Mouse (Mus musculus) intestine, postnatal 0 days (tissue): Measurements from ENCODE around the gene Stau1. TPM values are rescaled to one million over a fixed set of nuclear protein-coding genes. Genes with fewer than 3 reads are reported as not detected.

Source experiments
- ATAC-seq: fragments of 200-750 bp; cut with Nextera tagmentation; 2 replicates; pipeline ENCODE4 v1.8.0; 2017; ENCODE audit warnings: mild to moderate bottlenecking, moderate TSS enrichment, moderate library complexity
- H3K27ac ChIP-seq: fragments of 300-500 bp; sonication (generic); 2 replicates; pipeline ENCODE4 v1.5.1; 2014; ENCODE audit warnings: mild to moderate bottlenecking, low read depth, low read length, moderate library complexity
- H3K27me3 ChIP-seq: fragments of 300-500 bp; sonication (generic); replicated peaks from 2 replicates; pipeline ENCODE4 v1.6.1; 2014; ENCODE audit warnings: low read length, mixed read lengths; ENCODE audit not compliant: control insufficient read depth, insufficient read depth
- H3K36me3 ChIP-seq: fragments of 300-500 bp; sonication (generic); 2 replicates; pipeline ENCODE4 v1.6.1; 2014; ENCODE audit warnings: mild to moderate bottlenecking, moderate library complexity; ENCODE audit not compliant: control insufficient read depth, insufficient read depth
- H3K4me1 ChIP-seq: fragments of 300-500 bp; sonication (generic); replicated peaks from 2 replicates; pipeline ENCODE4 v1.6.1; 2014; ENCODE audit warnings: antibody characterized with exemption, low read length, mixed read lengths; ENCODE audit not compliant: control insufficient read depth, insufficient read depth
- H3K4me2 ChIP-seq: fragments of 300-500 bp; sonication (generic); replicated peaks from 2 replicates; pipeline ENCODE4 v1.6.1; 2014; ENCODE audit warnings: low read depth, mild to moderate bottlenecking, moderate library complexity
- H3K4me3 ChIP-seq: fragments of 300-500 bp; sonication (generic); 2 replicates; pipeline ENCODE4 v1.5.1; 2014; ENCODE audit warnings: low read depth, low read length
- H3K9ac ChIP-seq: fragments of 300-500 bp; sonication (generic); 2 replicates; pipeline ENCODE4 v1.6.1; 2014; ENCODE audit warnings: mild to moderate bottlenecking, low read depth, low read length
- H3K9me3 ChIP-seq: fragments of 300-500 bp; sonication (generic); 2 replicates; pipeline ENCODE4 v1.6.1; 2016; ENCODE audit warnings: mixed run types; ENCODE audit not compliant: control insufficient read depth
- CTCF ChIP-seq: sonication (generic); IDR thresholded peaks from 2 replicates; pipeline ENCODE4 v1.5.1; 2016; ENCODE audit warnings: low read depth, mild to moderate bottlenecking, control low read depth, antibody characterized with exemption, moderate library complexity
- WGBS: fragments of 180-500 bp; shearing (Covaris S2); extraction: QIAGEN DNeasy Blood & Tissue Kit; methylation state at CpG from one replicate; pipeline ENCODE4 v1.1.7; 2014; 5-methylcytosine and 5-hydroxymethylcytosine counted together
- polyA plus RNA-seq: library from polyadenylated mRNA; unstranded; fragments of >200 nt; fragmentation: Nextera tagmentation; extraction: Ambion mirVana; gene quantifications from 2 replicates; pipeline ENCODE4 v1.2.1, GENCODE M21; 2015

The Stau1 gene
- polyA plus RNA-seq, 1 experiment from 2014 or later: 30.0 TPM

- ATAC-seq: no peak
- WGBS: 41% methylated on average over 4 of the region's 4 CpGs
These were observed 50.6 kb downstream of the Stau1 start for GRCm38 (mm10) chr2:166945456-166945855.

DNA sequence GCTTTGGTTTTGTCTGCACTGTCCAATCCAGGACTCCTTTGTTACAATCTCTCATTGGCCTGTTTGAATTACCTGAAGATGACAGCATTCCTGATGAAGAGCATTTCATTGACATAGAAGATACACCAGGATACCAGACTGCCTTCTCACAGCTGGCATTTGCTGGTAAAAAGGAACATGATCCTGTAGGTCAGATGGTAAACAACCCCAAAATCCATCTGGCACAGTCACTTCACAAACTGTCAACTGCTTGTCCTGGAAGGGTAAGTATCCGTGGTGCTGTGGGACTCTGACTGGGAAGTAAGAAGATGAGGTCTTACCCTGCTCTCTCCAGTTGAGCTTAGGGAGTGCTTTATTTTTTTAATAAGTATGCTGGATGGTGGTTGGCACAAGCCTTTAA, 51.8 kb downstream of the Stau1 start:
- Histone ChIP-seq H3K36me3 (peaks cover 82% of the 10 kb centered on the region), H3K27me3 (no peaks in the 10 kb centered on the region), H3K4me3 (no peak overlapping the region), H3K27ac (no peak overlapping the region), H3K9ac (no peak overlapping the region), H3K9me3 (no peaks in the 10 kb centered on the region), H3K4me1 (no peaks in the 10 kb centered on the region), H3K4me2 (no peak overlapping the region)
- no peak for TF ChIP-seq CTCF
- 75% methylated on average over 1 of the region's 1 CpGs for WGBS
- no peak for ATAC-seq

More at GRCm38 (mm10) chr2:166945456-166945855, 50.6 kb downstream of the Stau1 start:
- H3K4me1 ChIP-seq: no peaks in the 10 kb centered on the region
- no peaks in the 10 kb centered on the region for H3K9me3 ChIP-seq
- no peak overlapping the region for H3K9ac ChIP-seq
- no peak overlapping the region for H3K27ac ChIP-seq
- H3K4me2 ChIP-seq: no peak overlapping the region
- H3K4me3 ChIP-seq: no peak overlapping the region
- peaks cover 89% of the 10 kb centered on the region for H3K36me3 ChIP-seq
- TF ChIP-seq CTCF: peak; percentile 69
- no peaks in the 10 kb centered on the region for H3K27me3 ChIP-seq

- no peak overlapping the region for H3K9ac ChIP-seq
- peaks cover 79% of the 10 kb centered on the region for H3K36me3 ChIP-seq
- no peak overlapping the region for H3K4me2 ChIP-seq
- H3K27me3 ChIP-seq: no peaks in the 10 kb centered on the region
- H3K27ac ChIP-seq: no peak overlapping the region
- H3K9me3 ChIP-seq: no peaks in the 10 kb centered on the region
- no peaks in the 10 kb centered on the region for H3K4me1 ChIP-seq
- H3K4me3 ChIP-seq: no peak overlapping the region
- WGBS: 91% methylated on average over 2 of the region's 2 CpGs
- no peak for ATAC-seq
- no peak for TF ChIP-seq CTCF
These were observed 53.0 kb downstream of the Stau1 start for GRCm38 (mm10) chr2:166943146-166943545.

GRCm38 (mm10) chr2:166936166-166936565, 59.9 kb downstream of the Stau1 start:
- Histone ChIP-seq H3K9me3 (no peaks in the 10 kb centered on the region), H3K27ac (no peak overlapping the region), H3K4me2 (no peak overlapping the region), H3K4me1 (no peaks in the 10 kb centered on the region), H3K4me3 (no peak overlapping the region), H3K9ac (no peak overlapping the region), H3K36me3 (peaks cover 69% of the 10 kb centered on the region), H3K27me3 (no peaks in the 10 kb centered on the region)
- 78% methylated on average over 2 of the region's 2 CpGs for WGBS
- no peak for ATAC-seq
- no peak for TF ChIP-seq CTCF

- no peak for ATAC-seq
- Histone ChIP-seq H3K27me3 (no peaks in the 10 kb centered on the region), H3K36me3 (peaks cover 68% of the 10 kb centered on the region), H3K4me2 (no peak overlapping the region), H3K4me3 (no peak overlapping the region), H3K9ac (no peak overlapping the region), H3K4me1 (no peaks in the 10 kb centered on the region), H3K9me3 (no peaks in the 10 kb centered on the region), H3K27ac (no peak overlapping the region)
- TF ChIP-seq CTCF: no peak
- WGBS: 92% methylated on average over 7 of the region's 7 CpGs
These were observed 60.5 kb downstream of the Stau1 start for GRCm38 (mm10) chr2:166935582-166935981.

GRCm38 (mm10) chr2:166934416-166934815, 61.7 kb downstream of the Stau1 start:
- WGBS: 84% methylated on average over 5 of the region's 5 CpGs
- no peaks in the 10 kb centered on the region for H3K9me3 ChIP-seq
- H3K27ac ChIP-seq: no peak overlapping the region
- no peak overlapping the region for H3K9ac ChIP-seq
- no peaks in the 10 kb centered on the region for H3K4me1 ChIP-seq
- no peak for ATAC-seq
- H3K4me2 ChIP-seq: no peak overlapping the region
- H3K36me3 ChIP-seq: peaks cover 70% of the 10 kb centered on the region
- no peak overlapping the region for H3K4me3 ChIP-seq
- no peaks in the 10 kb centered on the region for H3K27me3 ChIP-seq
- TF ChIP-seq CTCF: no peak

- peaks cover 70% of the 10 kb centered on the region for H3K36me3 ChIP-seq
- H3K27me3 ChIP-seq: no peaks in the 10 kb centered on the region
- no peak overlapping the region for H3K4me2 ChIP-seq
- no peak for TF ChIP-seq CTCF
- no peak overlapping the region for H3K4me3 ChIP-seq
- ATAC-seq: no peak
- H3K9me3 ChIP-seq: no peaks in the 10 kb centered on the region
- H3K9ac ChIP-seq: no peak overlapping the region
- WGBS: 93% methylated on average over 6 of the region's 6 CpGs
- no peak overlapping the region for H3K27ac ChIP-seq
- no peaks in the 10 kb centered on the region for H3K4me1 ChIP-seq
These were observed 62.2 kb downstream of the Stau1 start for GRCm38 (mm10) chr2:166933943-166934342.
